Mouse (Mus musculus) layer of hippocampus, adult 8-10 months (tissue): ENCODE results near the gene 4933428G20Rik. TPM values are rescaled to one million over a fixed set of nuclear protein-coding genes. Genes with fewer than 3 reads are reported as not detected.
A peak's percentile ranks its signal among the peaks of the same experiment; 100 is the strongest.

Experiments used
- DNase-seq, 2 experiments: peaks; one replicate each; pipeline ENCODE4 v3.0.0; 2022; ENCODE audit warnings: low spot score in 2 of 2
- total RNA-seq, 4 experiments: library from RNA; stranded (reverse); gene quantifications; 2 replicates each; pipeline ENCODE4 v1.2.4; 2022

The 4933428G20Rik gene
- total RNA-seq, 4 experiments from 2014 or later = 0.29 TPM; not detected in 3

GRCm38 (mm10) chr11:97463991-97464390, 36.1 kb downstream of the 4933428G20Rik start:
- no peak for DNase-seq

- DNase-seq = no peak
Observed at GRCm38 (mm10) chr11:97463166-97463565, 37.0 kb downstream of the 4933428G20Rik start.

- no peak for DNase-seq
Observed at GRCm38 (mm10) chr11:97462538-97462937, 37.6 kb downstream of the 4933428G20Rik start.

GRCm38 (mm10) chr11:97461307-97461820, 38.8 kb downstream of the 4933428G20Rik start:
- no peak for DNase-seq

- DNase-seq = no peak
Observed at GRCm38 (mm10) chr11:97457120-97457519, 43.0 kb downstream of the 4933428G20Rik start.

- DNase-seq = no peak
Observed at GRCm38 (mm10) chr11:97451625-97452024, 48.5 kb downstream of the 4933428G20Rik start.

- no peak for DNase-seq
Observed at GRCm38 (mm10) chr11:97450305-97450922, 49.7 kb downstream of the 4933428G20Rik start.

- DNase-seq = peak; percentile 68 to 82
Observed at GRCm38 (mm10) chr11:97449601-97450293, 50.4 kb downstream of the 4933428G20Rik start.

- no peak for DNase-seq
Observed at GRCm38 (mm10) chr11:97448611-97449394, 51.3 kb downstream of the 4933428G20Rik start.

- no peak for DNase-seq
Observed at GRCm38 (mm10) chr11:97447979-97448378, 52.2 kb downstream of the 4933428G20Rik start.

GRCm38 (mm10) chr11:97445999-97446511, 54.1 kb downstream of the 4933428G20Rik start:
- DNase-seq = no peak

- no peak for DNase-seq
Observed at GRCm38 (mm10) chr11:97445596-97445995, 54.5 kb downstream of the 4933428G20Rik start.

GRCm38 (mm10) chr11:97442891-97443675, 57.1 kb downstream of the 4933428G20Rik start:
- DNase-seq = no peak

GRCm38 (mm10) chr11:97441658-97442125, 58.4 kb downstream of the 4933428G20Rik start:
- DNase-seq = no peak

- DNase-seq = peak in 1 of 2 experiments; percentile 63
Observed at GRCm38 (mm10) chr11:97441036-97441657, 59.0 kb downstream of the 4933428G20Rik start.

Other genes with a start within 250 kb of the 4933428G20Rik start
- gene Npepps, start 219.7 kb downstream of the 4933428G20Rik start, total RNA-seq = 100 to 1,000 TPM; 142 to 161 (median 151) TPM
- gene Mrpl45, start 184.6 kb downstream of the 4933428G20Rik start, total RNA-seq = 10 to 100 TPM; 23.1 to 32.2 (median 27.4) TPM
- under 1 TPM; 0.14 to 0.59 (median 0.34) TPM for gene Gpr179, start 148.3 kb downstream of the 4933428G20Rik start, total RNA-seq
- 10 to 100 TPM; 71.5 to 89.3 (median 79.6) TPM for gene Socs7, start 137.8 kb downstream of the 4933428G20Rik start, total RNA-seq
- 10 to 100 TPM; 75.7 to 83.2 (median 78.4) TPM for gene Arhgap23, start 84.8 kb downstream of the 4933428G20Rik start, total RNA-seq
- 100 to 1,000 TPM; 212 to 220 (median 217) TPM for gene Srcin1, start 75.8 kb upstream of the 4933428G20Rik start, total RNA-seq
- 10 to 100 TPM; 28.9 to 38.6 (median 33.9) TPM for gene Epop, start 129.4 kb upstream of the 4933428G20Rik start, total RNA-seq
- 100 to 1,000 TPM; 110 to 149 (median 126) TPM for gene Mllt6, start 163.1 kb upstream of the 4933428G20Rik start, total RNA-seq
- 10 to 100 TPM; 45.2 to 60.0 (median 56.7) TPM for gene Cisd3, start 185.5 kb upstream of the 4933428G20Rik start, total RNA-seq
- 10 to 100 TPM; 23.9 to 35.3 (median 29.0) TPM for gene Pcgf2, start 200.2 kb upstream of the 4933428G20Rik start, total RNA-seq
- 100 to 1,000 TPM; 121 to 145 (median 133) TPM for gene Psmb3, start 203.1 kb upstream of the 4933428G20Rik start, total RNA-seq
- gene Pip4k2b, start 244.4 kb upstream of the 4933428G20Rik start, total RNA-seq = 100 to 1,000 TPM in 3 of 4 experiments, 10 to 100 TPM in 1; 97.5 to 127 (median 109) TPM